Mouse (Mus musculus) hindbrain, embryonic 16.5 days (tissue): ENCODE measurements around the gene Ccnt1. TPM values are rescaled to one million over a fixed set of nuclear protein-coding genes. Genes with fewer than 3 reads are reported as not detected.
"Not testable (repeated sequence)": the region's sequence is repeated elsewhere in the genome, so short reads cannot be mapped to it uniquely, and the experiment has no call there.

Source experiments
- ATAC-seq: fragments of 200-750 bp; cut with Nextera tagmentation; 2 replicates; pipeline ENCODE4 v1.8.0; 2017; ENCODE audit warnings: moderate TSS enrichment, moderate library complexity
- H3K27ac ChIP-seq: fragments of 300-500 bp; sonication (generic); 2 replicates; pipeline ENCODE4 v1.5.1; 2014; ENCODE audit warnings: low read depth, mild to moderate bottlenecking, control low read depth, low read length, moderate library complexity
- H3K27me3 ChIP-seq: fragments of 300-500 bp; sonication (generic); replicated peaks from 2 replicates; pipeline ENCODE4 v1.6.1; 2014; ENCODE audit warnings: low read length; ENCODE audit not compliant: control insufficient read depth, insufficient read depth
- H3K36me3 ChIP-seq: fragments of 300-500 bp; sonication (generic); 2 replicates; pipeline ENCODE4 v1.6.1; 2014; ENCODE audit warnings: mild to moderate bottlenecking, low read length, moderate library complexity, mixed read lengths; ENCODE audit not compliant: control insufficient read depth, insufficient read depth
- H3K4me1 ChIP-seq: fragments of 300-500 bp; sonication (generic); 2 replicates; pipeline ENCODE4 v1.6.1; 2014; ENCODE audit warnings: low read depth, low read length; ENCODE audit not compliant: control insufficient read depth, insufficient read depth
- H3K4me2 ChIP-seq: fragments of 300-500 bp; sonication (generic); 2 replicates; pipeline ENCODE4 v1.6.1; 2014; ENCODE audit warnings: mild to moderate bottlenecking, low read length, control low read depth, moderate library complexity
- H3K4me3 ChIP-seq: fragments of 300-500 bp; sonication (generic); 2 replicates; pipeline ENCODE4 v1.5.1; 2014; ENCODE audit warnings: mild to moderate bottlenecking, low read length, control low read depth, moderate library complexity
- H3K9ac ChIP-seq: fragments of 300-500 bp; sonication (generic); 2 replicates; pipeline ENCODE4 v1.6.1; 2014; ENCODE audit warnings: low read depth, mild to moderate bottlenecking, control low read depth, low read length, moderate library complexity
- H3K9me3 ChIP-seq: fragments of 300-500 bp; sonication (generic); 2 replicates; pipeline ENCODE4 v1.6.1; 2014; ENCODE audit warnings: mild to moderate bottlenecking, low read length, moderate library complexity; ENCODE audit not compliant: control insufficient read depth
- WGBS: fragments of 180-500 bp; shearing (Covaris S2); extraction: QIAGEN DNeasy Blood & Tissue Kit; methylation state at CpG from one replicate; pipeline ENCODE4 v1.1.7; 2014; 5-methylcytosine and 5-hydroxymethylcytosine counted together
- polyA plus RNA-seq: library from polyadenylated mRNA; unstranded; fragments of >200 nt; fragmentation: Nextera tagmentation; extraction: Ambion mirVana; gene quantifications from 2 replicates; pipeline ENCODE4 v1.2.1, GENCODE M21; 2015

Gene Ccnt1
- polyA plus RNA-seq, 1 experiment from 2014 or later, result 58.9 TPM

DNA sequence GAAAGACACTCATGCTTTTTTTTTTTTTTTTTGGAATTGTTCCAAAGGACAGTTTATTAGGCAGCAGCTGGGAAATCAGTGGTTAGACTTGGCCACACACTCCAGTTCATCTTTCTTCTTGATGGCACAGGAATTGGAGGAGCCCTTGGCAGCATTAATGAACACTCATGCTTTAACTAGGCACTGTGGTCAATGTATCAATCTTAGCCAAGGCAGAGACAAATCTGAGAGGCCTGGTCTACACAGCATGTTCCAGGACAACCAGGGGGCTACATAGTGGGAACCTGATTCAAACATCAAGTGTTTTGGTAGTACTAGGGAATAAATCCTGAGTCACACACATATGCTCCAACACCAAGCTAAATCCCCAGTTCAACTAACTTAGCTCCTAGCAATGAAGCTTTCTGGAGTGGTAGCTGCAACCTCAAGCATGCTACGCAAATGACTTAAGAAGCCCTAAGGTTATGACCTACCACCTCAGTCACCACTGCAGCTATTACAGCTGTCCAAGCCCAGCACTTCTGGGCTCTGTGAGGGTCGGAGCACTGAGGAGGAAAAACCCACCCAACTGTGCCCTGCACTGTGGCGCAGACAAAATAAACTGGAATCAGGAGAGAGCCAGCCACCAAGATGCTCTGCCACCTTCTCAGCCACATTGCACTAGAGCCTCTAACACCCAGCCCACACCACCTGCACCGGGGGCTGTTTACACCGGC is 43.5 kb downstream of the Ccnt1 start:
- Histone ChIP-seq H3K27ac (no peak overlapping the region), H3K9me3 (no peaks in the 10 kb centered on the region), H3K27me3 (no peaks in the 10 kb centered on the region), H3K4me2 (no peak overlapping the region), H3K4me3 (no peak overlapping the region), H3K9ac (no peak overlapping the region), H3K36me3 (peaks cover 47% of the 10 kb centered on the region), H3K4me1 (peaks cover 4% of the 10 kb centered on the region)
- ATAC-seq, result no peak
- 93% methylated on average over 5 of the region's 5 CpGs for WGBS

GRCm38 (mm10) chr15:98526057-98526456 is 44.7 kb downstream of the Ccnt1 start:
- H3K9me3 ChIP-seq, result no peaks in the 10 kb centered on the region
- ATAC-seq, result no peak
- peaks cover 48% of the 10 kb centered on the region for H3K36me3 ChIP-seq
- no peak overlapping the region for H3K4me3 ChIP-seq
- peaks cover 3% of the 10 kb centered on the region; the same call in 1 of the 2 replicates for H3K4me1 ChIP-seq
- no peak overlapping the region for H3K9ac ChIP-seq
- no peaks in the 10 kb centered on the region for H3K27me3 ChIP-seq
- H3K4me2 ChIP-seq, result no peak overlapping the region
- no peak overlapping the region for H3K27ac ChIP-seq
- 51% methylated on average over 5 of the region's 5 CpGs for WGBS

- Histone ChIP-seq H3K9me3 (no peaks in the 10 kb centered on the region), H3K4me3 (no peak overlapping the region), H3K4me2 (no peak overlapping the region), H3K4me1 (no peaks in the 10 kb centered on the region), H3K27me3 (no peaks in the 10 kb centered on the region), H3K36me3 (peaks cover 37% of the 10 kb centered on the region), H3K9ac (no peak overlapping the region), H3K27ac (no peak overlapping the region)
- WGBS, result 91% methylated on average over 3 of the region's 3 CpGs
- no peak for ATAC-seq
Measured at GRCm38 (mm10) chr15:98521245-98521644, 49.5 kb downstream of the Ccnt1 start.

DNA sequence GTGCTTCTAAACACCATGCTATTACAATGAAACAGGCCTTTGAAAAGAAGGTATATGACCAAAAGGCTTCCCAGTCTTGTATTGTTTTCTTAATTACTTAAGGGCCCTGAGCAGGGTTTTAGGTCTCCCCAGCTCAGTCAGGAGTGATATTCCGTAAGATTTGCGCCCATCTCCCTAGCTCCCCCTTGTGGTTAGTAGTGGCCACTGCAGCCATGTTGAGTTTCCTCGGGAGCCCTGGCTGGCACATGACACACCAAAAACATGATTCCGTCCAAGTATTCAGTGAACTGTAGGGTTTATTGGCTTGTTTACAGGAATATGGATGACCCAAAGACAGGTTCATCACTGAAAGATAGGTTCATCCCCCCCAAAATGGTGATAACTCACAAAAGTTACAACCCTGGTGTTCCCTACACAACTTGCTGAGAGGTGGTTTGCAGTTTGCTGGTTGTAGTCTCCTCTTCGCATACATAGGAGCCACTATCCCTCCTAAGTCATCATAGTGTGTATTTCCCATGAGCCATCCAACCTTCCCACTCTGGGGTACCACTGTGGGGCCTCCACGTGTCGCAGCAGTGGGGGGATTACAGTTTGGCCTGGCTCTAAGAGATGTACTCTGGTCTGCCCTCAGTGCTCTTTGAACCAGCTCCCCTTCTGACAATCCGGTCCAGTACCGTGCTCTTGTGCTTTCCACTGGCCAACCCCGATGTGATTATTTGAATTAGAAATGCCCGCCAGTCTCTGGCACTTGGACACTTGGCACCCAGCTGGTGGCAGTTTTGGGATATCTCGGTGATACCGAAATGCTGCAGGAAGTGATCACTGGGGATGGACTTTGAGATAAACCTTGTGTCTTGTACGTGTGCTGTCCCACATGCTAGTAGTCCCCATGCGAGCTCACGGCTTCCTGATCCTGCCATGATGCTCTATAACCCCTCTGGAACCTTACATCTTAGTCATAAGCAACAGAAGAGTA is 53.1 kb downstream of the Ccnt1 start:
- Histone ChIP-seq H3K27ac (no peak overlapping the region), H3K27me3 (no peaks in the 10 kb centered on the region), H3K9me3 (no peaks in the 10 kb centered on the region), H3K4me3 (no peak overlapping the region), H3K4me2 (no peak overlapping the region), H3K4me1 (no peaks in the 10 kb centered on the region), H3K36me3 (peaks cover 25% of the 10 kb centered on the region), H3K9ac (no peak overlapping the region)
- WGBS, result 67% methylated on average over 16 of the region's 16 CpGs
- 0 out of 2 replicates have a peak, but pooled peaks have one; percentile 50 for ATAC-seq

DNA sequence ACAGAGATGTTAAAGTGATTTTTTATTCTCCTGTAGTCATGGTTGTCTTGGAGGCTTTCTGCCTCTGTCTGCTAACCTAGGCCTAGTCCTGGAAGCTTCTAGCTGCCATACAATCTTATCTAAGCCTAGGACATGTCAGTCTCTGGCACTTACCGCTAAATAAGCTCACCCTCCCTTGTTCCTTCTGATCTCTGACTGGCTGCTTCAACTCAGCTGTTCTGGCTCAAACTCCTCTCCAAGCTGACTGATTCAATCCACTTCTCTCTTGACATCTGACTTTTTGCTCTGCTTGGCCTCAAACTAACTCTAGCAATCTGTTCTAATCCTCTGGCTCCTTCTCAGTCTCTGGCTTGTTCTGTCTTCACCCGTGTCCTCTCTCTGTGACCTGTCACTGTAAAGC is 55.9 kb downstream of the Ccnt1 start:
- 81% methylated on average over 2 of the region's 2 CpGs for WGBS
- not testable (repeated sequence) for H3K9me3 ChIP-seq, ATAC-seq, H3K27ac ChIP-seq, H3K9ac ChIP-seq, H3K4me1 ChIP-seq, H3K27me3 ChIP-seq, H3K4me2 ChIP-seq, H3K4me3 ChIP-seq
- peaks cover 12% of the 10 kb centered on the region for H3K36me3 ChIP-seq

- Histone ChIP-seq H3K9ac (no peak overlapping the region), H3K9me3 (no peaks in the 10 kb centered on the region), H3K27ac (no peak overlapping the region), H3K4me3 (no peak overlapping the region), H3K36me3 (peaks cover 7% of the 10 kb centered on the region; the same call in 1 of the 2 replicates), H3K27me3 (no peaks in the 10 kb centered on the region), H3K4me1 (0 out of 2 replicates have a peak, but pooled peaks cover 2% of the 10 kb centered on the region), H3K4me2 (no peak overlapping the region)
- 93% methylated on average over 8 of the region's 8 CpGs for WGBS
- no peak for ATAC-seq
Measured at GRCm38 (mm10) chr15:98514146-98514545, 56.6 kb downstream of the Ccnt1 start.

DNA sequence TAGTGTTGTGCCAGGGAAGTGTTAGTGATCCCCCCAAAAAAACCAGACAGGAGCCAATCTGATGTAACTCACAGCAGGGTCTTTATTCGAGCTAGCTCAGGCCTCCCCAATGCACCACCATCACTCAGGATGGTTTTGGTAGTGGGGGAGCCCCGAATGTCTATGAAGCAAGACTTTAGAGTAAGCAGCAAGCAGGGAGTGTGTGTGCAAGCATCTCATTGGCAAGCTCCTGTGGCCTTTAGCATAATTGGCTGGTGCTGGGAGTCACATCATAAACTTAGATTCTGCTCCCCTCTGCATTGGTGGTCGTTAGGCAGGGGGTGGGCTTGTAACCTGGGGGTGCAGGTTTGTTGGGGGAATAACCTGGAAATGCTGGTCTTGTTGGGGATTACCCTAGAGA is 57.0 kb downstream of the Ccnt1 start:
- H3K4me2 ChIP-seq, H3K27me3 ChIP-seq, H3K36me3 ChIP-seq, H3K9ac ChIP-seq, H3K4me1 ChIP-seq, ATAC-seq, H3K27ac ChIP-seq, H3K4me3 ChIP-seq, H3K9me3 ChIP-seq: not testable (repeated sequence)
- WGBS, result 71% methylated on average over 3 of the region's 3 CpGs

DNA sequence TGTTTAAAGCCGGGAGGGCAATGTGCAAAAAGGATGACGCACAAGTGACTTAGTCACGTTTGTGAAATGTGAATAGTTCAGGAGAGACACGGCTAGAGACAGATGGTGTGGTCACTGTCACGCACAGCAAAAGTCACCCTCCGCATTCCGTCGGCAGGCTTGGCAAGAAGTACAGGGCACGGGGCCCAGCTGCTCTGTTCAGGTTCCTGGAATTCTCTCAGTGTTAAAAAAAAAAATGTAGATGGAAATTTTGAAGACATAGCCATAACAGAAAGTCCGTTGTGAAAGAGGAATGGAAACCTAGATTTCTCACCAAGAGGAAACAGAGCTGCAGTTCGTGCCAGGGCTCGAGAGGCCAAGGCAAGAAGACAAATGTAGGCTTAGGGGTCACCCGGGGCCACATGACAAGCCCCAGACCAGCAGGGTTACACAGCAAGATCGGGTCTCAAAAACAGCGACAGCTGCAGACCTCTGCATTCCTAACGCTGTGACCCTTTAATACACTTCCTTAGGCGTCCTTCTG is 57.9 kb downstream of the Ccnt1 start:
- no peak overlapping the region for H3K4me3 ChIP-seq
- no peaks in the 10 kb centered on the region for H3K9me3 ChIP-seq
- H3K4me2 ChIP-seq, result no peak overlapping the region
- H3K27ac ChIP-seq, result no peak overlapping the region
- H3K9ac ChIP-seq, result no peak overlapping the region
- H3K36me3 ChIP-seq, result 0 out of 2 replicates have a peak, but pooled peaks cover 2% of the 10 kb centered on the region
- 0 out of 2 replicates have a peak, but pooled peaks cover 2% of the 10 kb centered on the region for H3K4me1 ChIP-seq
- no peak for ATAC-seq
- H3K27me3 ChIP-seq, result no peaks in the 10 kb centered on the region
- 48% methylated on average over 17 of the region's 17 CpGs for WGBS

- H3K9ac ChIP-seq, result no peak overlapping the region
- H3K9me3 ChIP-seq, result no peaks in the 10 kb centered on the region
- no peak overlapping the region for H3K4me3 ChIP-seq
- WGBS, result 62% methylated on average over 8 of the region's 8 CpGs
- H3K36me3 ChIP-seq, result no peaks in the 10 kb centered on the region
- H3K27me3 ChIP-seq, result no peaks in the 10 kb centered on the region
- H3K4me1 ChIP-seq, result 0 out of 2 replicates have a peak, but pooled peaks cover 2% of the 10 kb centered on the region
- no peak for ATAC-seq
- no peak overlapping the region for H3K4me2 ChIP-seq
- H3K27ac ChIP-seq, result no peak overlapping the region
Measured at GRCm38 (mm10) chr15:98512232-98512631, 58.5 kb downstream of the Ccnt1 start.
